Mouse (Mus musculus): ENCODE results near the gene Atg9b.

Gene Atg9b

DNA sequence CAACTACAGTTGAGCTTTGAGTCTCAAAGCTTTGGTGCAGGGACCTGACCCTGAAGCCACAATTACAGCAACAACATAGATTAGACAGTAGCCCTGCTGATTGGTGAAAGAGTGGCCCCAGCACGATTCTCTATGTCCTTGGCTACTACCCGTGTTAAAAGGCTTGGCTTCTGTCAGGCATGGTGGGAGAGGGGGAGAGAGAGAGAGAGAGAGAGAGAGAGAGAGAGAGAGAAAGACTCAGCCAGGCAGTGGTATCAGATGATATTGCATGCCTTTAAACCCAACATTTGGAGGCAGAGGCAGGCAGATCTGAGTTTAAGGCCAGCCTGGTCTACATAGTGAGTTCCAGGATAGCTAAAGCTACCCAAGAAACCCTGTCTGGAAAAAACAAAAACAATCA lies 10.0 kb downstream of the Atg9b start:
- DNase-seq (ENCODE audit: low spot score in 2 of 2), result no peak

DNA sequence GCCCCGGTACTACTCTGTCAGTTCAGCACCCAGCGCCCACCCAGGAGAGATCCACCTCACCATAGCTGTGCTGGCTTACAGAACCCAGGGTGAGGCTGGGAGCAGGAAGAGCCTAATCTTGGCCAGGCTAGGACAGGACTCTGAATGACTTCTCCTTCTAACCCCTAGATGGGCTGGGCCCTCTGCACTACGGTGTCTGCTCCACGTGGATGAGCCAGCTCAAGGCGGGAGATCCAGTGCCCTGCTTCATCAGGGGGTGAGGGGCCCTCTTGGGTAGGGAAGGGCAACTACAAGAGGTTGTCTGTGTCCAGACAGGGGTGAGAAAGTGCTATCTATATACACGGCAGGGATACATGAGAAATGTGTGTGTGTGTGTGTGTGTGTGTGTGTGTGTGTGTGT lies 10.5 kb downstream of the Atg9b start:
- DNase-seq (ENCODE audit: low spot score in 2 of 2), result no peak

DNA sequence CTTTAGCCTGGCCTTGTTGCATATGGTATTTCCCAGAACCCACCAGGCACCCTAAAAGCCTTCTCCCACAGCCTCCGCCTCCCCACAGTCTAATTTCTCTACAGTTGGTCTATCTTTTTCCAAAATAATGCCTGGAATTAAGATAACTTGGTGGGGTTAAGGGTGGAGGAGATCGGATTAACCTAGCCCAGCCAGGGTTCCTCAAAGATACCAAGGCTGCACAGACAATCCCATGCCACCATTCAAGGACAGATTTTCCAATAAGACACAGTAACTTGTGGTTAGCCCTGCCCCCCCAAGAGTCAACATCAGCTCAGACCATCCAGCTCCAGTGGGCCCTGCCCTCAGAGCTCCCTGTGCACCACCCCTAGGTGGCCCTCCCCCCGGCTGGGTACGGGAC lies 11.4 kb downstream of the Atg9b start:
- DNase-seq (ENCODE audit: low spot score in 2 of 2), result no peak

DNA sequence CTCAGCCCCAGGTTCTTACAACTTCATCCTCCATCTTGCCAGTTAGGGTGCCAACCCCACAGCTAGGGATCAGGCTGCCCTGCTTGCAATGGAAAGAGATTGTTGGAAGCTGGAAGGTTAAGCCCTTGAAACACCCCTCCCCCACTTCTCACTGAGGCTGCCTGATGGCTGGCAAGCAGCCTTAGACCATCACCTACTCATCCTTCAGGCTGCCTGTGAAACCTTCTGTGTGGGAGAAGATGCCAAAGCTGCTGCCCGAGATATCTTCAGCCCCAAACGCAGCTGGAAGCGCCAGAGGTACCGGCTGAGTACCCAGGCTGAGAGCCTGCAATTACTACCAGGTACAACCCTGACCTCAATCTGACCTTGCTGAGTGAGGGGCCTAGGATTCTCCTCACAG lies 12.4 kb downstream of the Atg9b start:
- no peak for DNase-seq (ENCODE audit: low spot score in 2 of 2)

DNA sequence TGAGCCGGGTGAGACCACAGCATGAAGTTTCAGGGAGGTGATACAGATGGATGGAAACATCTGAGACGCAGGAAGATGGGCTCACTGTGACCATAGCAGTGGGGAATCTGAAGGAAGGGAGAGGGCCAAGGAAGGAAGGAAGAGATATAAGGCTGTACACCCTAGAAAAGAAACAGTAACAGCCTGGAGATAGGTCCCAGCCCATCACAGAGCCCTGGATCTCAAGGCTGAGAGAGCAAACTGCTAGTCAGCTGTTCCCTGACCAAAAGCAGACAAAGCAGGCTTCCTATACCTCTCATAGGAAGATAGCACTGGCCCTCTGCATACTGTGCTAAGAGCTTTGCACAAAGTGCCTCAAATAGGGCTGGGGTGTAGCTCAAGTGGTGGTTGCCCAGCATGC lies 13.2 kb downstream of the Atg9b start:
- no peak for DNase-seq (ENCODE audit: low spot score in 2 of 2)

DNA sequence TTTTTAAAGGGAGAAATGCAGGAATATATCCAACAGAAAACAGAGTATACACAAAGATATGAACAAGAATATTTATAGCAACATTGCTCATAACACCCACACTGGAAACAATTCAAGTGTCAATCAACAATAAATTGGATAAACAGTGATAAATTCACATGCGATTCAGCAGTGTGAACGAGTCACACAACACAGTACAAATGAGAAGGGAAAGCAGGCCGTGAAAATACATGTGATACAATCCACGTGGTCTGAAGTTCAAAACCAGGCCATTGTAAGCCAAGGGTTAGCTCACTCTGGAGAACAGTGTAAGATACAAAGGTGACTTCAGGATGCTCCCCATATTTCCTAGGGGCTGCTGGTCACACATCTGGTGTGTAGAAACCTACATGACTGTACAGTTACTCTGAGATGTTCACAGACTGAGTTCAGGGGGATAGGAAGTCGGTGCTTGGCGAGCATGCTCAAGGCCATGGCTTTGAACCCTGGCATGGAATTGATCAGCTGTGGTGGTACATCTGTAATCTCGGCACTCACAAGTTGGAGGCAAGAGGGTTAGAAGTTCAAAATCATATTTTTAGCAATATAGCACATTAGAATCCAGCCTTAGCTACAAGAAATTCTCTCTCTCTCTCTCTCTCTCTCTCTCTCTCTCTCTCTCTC lies 17.1 kb downstream of the Atg9b start:
- no peak for DNase-seq (ENCODE audit: low spot score in 2 of 2)

DNA sequence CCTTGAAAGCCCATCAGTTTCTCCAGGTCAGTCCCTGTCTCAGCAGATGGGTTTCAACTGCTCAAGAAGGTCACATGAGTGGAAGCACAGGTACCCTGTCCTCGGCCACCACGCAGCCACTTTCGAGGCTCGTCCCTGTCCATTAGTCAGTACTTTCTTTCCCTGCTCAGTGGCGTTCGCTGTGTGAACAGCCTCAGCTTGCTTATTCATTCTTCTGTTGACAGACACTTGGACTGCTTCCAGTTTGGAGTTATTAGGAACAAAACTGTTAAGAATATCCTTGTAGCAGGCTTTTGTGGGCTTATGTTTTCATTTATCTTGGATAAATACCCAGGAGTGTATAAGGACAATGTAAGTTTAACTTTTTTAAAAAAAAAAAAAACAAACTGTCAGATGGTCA lies 17.7 kb downstream of the Atg9b start:
- no peak for DNase-seq (ENCODE audit: low spot score in 2 of 2)

DNA sequence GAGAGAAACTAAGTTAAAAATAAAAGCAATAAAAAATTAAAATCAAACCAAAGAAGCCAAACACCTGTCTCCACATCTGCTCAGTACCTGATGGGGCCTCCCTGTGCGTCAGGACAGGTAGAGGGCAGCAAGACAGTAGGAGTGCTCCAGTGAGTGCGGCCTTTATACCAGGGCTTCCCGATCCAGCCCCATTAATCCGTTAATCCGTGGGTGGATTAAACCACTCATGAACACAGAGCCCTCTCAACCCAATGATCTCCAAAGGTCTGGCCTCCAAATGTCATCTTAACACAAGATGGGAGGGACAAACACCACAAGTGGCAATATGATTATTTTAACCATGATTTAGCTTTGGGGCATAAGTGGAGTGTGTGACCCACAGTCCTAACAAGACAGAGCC lies 18.1 kb downstream of the Atg9b start:
- DNase-seq (ENCODE audit: low spot score in 2 of 2), result no peak

DNA sequence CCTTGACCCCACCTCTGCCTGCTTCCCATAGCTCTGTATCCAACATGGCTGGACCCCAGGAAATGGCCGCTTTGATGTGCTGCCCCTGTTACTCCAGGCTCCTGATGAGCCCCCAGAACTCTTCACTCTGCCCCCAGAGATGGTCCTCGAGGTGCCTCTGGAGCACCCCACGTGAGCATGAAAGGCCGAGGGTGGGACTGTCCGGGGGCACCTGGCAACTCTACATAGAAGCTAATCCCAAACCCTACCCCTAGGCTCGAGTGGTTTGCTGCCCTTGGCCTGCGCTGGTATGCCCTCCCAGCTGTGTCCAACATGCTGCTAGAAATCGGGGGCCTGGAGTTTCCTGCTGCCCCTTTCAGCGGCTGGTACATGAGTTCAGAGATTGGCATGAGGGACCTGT lies 22.2 kb downstream of the Atg9b start:
- no peak for DNase-seq (ENCODE audit: low spot score in 2 of 2)

DNA sequence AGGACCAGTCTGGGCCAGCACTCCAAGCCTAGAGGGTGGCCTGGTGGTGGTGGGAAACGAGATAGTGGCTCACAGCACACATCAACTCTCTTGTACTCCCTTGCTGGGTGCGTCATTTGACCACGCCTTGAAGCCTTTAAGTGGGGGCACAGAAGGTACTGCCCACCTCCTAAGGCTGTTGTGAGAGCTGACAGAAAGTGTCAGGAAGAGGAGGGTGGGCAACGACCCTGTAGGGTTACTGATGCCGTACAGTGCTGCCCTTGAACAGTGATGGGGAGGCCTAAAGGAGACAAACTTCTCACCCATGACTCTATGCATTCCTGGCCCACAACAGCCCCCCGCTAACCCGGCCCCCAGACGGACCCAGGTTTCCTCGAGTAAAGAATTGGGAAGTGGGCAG lies 25.5 kb downstream of the Atg9b start:
- no peak for DNase-seq (ENCODE audit: low spot score in 2 of 2)

DNA sequence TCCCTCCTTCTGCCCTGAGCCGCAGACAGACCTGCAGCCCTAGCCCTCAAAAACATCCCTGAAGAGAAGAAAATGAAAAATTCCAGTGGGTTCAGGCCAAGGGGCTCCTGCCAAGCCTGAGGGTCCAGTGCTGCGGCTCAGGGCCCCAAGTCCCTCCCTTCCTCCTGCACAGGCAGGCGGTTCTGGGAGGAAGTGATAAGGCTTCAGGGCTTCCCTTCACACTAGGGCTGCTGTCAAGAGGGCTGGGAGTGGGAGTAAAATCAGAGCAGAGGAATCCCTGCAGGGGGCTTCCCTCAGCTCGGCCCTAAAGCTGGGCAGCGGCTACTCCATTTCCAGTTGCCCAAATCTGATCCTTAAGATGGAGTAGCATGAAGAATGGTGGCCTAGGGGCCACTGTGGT lies 26.4 kb downstream of the Atg9b start:
- no peak for DNase-seq (ENCODE audit: low spot score in 2 of 2)

DNA sequence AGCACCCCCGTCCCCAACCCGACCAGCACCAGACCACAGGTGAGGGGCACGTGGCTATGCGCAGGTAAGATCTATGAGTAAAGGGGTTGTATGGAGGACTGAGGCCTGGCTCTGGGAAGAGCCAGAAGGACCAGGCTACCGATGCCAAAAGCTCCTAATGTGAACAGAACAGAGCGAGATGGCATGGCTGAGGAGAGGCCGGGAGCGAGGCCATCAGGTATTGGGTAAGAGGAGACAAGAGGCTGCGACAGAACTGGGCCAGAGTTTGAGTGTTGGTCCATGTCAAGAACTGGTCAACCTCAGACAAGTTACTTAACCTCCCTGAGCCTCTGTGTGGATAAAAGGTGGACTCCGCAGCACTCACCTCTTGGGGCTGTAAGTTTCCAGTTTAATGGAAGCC lies 27.0 kb downstream of the Atg9b start:
- no peak for DNase-seq (ENCODE audit: low spot score in 2 of 2)

DNA sequence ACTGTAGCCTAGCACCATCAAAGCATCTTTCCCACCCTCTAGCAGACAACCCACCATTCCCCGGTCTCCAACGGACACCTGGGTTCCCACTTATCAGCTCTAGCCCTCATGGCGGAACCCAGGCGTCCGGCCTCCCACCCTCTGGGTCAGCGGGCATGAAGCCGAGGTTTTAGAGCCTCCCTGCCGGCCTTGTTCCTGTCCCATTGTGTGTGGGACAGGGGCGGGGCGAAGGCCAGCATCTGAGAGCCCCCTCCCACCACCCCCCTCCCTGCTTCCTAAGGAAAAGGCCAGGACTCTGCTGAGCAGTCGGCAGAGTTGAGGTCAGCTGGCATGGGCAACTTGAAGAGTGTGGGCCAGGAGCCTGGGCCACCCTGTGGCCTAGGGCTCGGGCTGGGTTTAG lies 27.4 kb downstream of the Atg9b start, which contains the start of gene Nos3:
Gene Nos3 (plus strand): TSS at position 303 of the 400 bp plus-strand sequence.
- DNase-seq (ENCODE audit: low spot score in 2 of 2), result no peak

DNA sequence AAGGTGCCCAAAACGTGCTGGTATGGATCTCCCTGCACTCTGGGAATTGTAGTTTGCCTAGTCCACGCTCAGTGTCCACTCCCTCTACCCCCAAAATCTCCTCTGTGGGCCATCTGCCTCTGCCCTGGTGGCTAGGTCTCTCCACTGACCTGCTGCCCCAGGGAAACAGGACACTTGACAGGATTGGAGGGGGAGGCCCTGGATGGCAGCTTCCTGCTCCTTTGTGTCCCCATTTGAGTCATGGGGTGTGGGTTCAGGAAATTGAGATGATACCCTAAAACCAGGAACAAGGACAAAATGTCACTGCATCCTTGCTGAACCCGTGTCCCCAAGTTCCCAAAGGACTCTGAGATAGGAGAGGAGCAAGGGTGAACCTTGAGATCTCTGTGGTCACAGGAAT lies 27.9 kb downstream of the Atg9b start:
- no peak for DNase-seq (ENCODE audit: low spot score in 2 of 2)

DNA sequence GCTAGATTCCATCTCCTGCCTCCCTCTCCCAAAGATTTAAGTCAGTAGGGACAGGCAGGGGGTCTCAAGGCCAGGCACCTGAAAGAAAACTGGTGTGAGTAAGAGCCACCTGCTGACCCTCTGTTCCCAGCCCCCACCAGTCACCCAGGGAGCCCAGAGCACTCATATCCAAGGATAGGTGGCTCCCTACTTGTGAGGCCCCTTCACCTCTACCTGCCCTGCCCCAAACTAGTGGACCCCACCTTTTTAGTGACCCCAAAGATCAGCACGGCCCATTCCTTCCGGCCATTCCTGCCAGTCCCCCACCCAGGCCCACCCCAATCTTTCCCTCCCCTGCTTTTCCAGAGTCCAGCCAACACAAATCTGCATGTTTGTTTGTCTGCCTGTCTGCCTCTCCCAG lies 28.5 kb downstream of the Atg9b start:
- no peak for DNase-seq (ENCODE audit: low spot score in 2 of 2)

DNA sequence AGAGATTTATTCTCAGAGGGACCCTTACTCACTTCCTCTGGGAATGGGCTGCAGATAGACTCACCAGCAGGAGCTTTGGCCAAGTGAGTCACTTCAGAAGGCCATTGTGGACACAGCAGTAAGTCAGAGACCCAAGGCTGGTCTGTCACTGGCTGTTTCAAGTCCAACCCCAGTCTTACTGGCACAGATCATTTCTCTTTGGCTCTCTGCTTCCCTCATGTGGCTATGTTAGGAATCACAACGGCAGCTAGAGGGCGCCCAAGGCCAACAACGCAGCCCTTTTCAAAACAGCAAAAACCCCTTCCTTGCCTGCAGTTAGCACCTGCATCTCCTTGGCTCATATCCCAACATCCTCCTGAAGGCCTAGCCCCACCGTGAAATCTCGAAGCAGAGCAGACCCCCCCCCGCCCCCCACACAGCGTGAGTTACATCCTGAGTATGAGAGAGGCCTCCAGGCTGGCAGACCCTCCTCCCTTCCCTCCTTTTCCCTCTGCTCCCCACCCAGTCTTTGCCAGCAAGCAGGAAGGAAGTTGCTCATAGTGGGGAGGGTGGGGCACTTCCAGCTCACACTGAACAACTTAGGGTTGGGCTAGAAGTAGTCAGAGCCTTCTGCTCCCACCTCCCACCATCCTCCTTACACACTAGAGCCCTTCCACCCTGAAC lies 31.0 kb downstream of the Atg9b start:
- DNase-seq (ENCODE audit: low spot score in 2 of 2), result peak; percentile 61 to 76

DNA sequence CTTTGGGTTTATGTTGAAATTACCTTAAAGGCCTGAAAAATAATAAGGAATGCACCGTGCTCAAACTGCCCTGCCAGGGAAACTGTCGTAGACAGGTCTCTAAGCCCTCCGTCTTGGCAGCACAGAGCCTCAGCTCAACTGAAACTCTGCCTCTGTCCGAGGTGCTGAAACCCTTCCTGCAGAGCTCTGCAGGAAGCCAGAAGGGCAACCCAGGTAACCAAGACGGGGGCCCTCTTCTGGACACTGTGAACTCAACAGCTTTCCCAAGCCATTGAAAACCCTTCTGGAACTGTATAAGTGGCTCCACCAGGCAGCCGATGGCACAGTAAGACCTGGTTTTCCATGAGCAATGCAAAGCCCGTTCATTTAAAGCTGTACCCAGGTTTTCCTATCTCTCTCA lies 34.5 kb downstream of the Atg9b start:
- DNase-seq (ENCODE audit: low spot score in 2 of 2), result no peak

DNA sequence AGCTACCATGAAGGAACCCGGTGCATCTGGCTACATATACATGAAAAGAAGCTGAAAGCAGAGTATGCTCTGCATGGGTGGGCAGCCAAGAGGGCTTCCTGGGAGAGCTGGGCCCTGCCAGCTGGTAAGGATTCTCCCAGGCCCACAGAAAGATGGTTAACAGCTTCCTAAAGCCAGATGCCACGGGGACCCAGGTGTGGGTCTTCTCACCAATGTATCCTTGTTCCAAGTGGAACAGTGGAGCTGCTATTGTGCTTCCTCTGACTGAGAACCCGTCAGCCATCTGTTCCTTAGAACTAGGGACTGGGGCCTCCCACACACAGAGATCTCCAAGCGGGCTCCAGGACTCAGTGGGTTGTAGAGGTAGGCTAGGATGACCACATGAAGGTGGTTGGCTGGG lies 35.2 kb downstream of the Atg9b start:
- DNase-seq (ENCODE audit: low spot score in 2 of 2), result no peak

DNA sequence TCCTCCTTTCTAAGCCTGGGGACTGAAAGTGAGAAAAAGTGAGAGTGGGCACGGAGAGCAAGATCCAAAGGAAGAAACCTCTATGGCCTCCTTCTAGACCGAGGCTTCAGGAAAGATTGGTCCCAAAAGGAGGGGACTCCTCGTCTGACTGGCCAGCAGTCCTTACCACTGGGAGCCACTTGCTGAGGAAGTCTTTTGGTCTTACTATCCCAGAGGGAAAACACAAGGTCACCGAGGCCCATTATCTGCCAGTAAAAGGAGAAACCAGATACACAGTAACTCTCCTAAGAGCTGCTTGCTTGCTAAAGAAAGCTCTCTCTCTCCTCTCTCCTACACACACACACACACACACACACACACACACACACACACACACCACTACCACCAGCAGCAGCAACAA lies 38.6 kb downstream of the Atg9b start:
- no peak for DNase-seq (ENCODE audit: low spot score in 2 of 2)

DNA sequence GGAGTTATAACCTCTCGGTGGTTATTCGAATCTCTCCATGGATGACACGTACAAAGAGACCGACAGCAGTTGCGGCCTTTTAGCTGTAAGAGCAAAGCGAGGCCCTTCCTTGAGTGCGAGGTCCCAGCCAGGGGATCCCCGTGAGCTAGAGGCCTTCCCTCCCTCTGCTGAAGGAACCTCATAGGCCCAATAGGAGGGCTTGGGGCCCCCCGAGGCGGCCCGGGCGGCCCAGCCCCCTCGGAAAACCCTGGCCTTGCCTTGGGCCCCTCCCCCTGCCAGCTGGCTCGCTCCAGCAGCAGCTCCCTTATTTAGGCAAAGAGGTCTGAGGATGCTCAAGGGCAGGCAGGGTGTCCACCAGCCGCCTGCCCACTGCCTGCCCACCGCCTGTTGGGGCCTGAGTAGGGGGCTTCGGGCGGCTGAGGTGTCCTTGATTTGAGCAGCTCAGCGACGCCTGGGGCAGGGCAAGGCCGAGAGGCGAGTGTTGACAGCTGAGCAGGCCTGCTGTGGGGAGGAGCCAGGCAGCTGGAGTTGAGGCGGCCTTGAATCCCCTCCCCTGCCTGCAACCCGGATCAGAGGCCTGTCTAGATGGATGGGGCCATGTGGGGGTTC lies 39.6 kb downstream of the Atg9b start:
- no peak for DNase-seq (ENCODE audit: low spot score in 2 of 2)

DNA sequence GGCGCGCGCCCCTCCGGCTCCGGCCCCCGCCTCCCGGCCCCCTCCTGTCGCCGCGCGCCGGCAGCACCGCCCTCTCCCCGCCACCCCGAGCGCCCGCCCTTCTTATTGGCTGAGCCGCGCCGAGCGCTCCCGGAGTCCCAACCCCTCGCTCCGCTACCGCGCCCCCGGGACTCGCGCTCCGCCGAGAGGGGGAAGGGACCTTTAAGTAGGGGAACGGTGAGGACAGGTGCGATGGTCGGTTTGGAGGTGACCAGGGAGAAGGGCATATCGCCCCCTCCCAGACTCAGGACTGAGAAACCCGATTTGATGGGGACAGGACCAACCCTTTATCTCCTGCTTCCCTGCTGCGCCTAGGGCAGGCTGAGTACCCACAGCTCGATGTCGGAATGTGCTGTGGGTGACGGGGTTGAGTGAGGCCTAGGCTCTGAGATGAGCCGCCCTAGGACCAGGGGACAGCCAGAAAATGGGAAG lies 40.2 kb downstream of the Atg9b start:
- no peak for DNase-seq (ENCODE audit: low spot score in 2 of 2)

DNA sequence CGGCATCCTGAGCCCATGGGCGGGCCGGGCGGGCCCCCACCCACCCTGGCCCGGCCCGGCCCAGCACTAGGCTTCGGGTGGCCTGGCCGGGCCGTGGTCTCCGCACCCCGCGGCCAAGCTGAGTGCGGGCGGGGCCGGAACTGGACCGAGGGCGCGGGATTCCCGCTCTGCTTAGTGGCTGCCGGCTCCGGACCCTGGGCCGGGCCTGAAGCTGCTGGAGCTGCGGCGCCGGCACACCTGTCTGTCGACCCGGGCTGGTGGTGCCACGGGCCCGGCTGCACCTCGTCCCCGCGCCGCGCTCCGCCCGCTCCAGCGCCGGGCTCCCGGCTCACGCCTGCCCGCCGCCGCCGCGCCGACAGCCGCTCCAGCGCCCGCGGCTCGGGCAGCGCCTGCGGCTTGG lies 40.7 kb downstream of the Atg9b start, which contains the start of gene Kcnh2:
Gene Kcnh2 (minus strand): TSS at position 327 of the 400 bp plus-strand sequence.
- no peak for DNase-seq (ENCODE audit: low spot score in 2 of 2)
